Mouse (Mus musculus) left cerebral cortex, postnatal 4 days (tissue): ENCODE measurements around the gene Sptan1. TPM values are rescaled to one million over a fixed set of nuclear protein-coding genes. Genes with fewer than 3 reads are reported as not detected.

Experiments used
- DNase-seq: peaks from one replicate; pipeline ENCODE4 v3.0.0-alpha.2; 2022
- intact Hi-C: fragments of 180-260 bp; cut with DNase I; formaldehyde crosslinking; loops from one replicate; pipeline ENCODE4 v1.15.1; 2025
- total RNA-seq, 2 experiments: library from RNA; stranded (reverse); gene quantifications; 2 replicates each; pipeline ENCODE4 v1.2.3; 2021

Gene Sptan1
- total RNA-seq: 100 to 1,000 TPM; 880 to 916 TPM

GRCm38 (mm10) chr2:29965250-29965843, at the start of gene Sptan1:
Gene Sptan1 (plus strand): TSS chr2:29965560.
- intact Hi-C loops: no loop called here
- peak; percentile 99 for DNase-seq

GRCm38 (mm10) chr2:29917621-29918020, 47.7 kb upstream of the Sptan1 start:
- intact Hi-C loops: no loop called here
- no peak for DNase-seq

GRCm38 (mm10) chr2:29922011-29922410, 43.3 kb upstream of the Sptan1 start:
- DNase-seq: peak; percentile 36
- intact Hi-C loops: no loop called here

GRCm38 (mm10) chr2:29926542-29926941, 38.8 kb upstream of the Sptan1 start:
- intact Hi-C loops: no loop called here
- DNase-seq: no peak

GRCm38 (mm10) chr2:29930506-29930905, 34.9 kb upstream of the Sptan1 start:
- intact Hi-C loops: loop anchor here (10.0 kb wide), 1 partner anchor 374 kb away; no protein-coding TSS in a partner anchor
- peak; percentile 70 for DNase-seq

GRCm38 (mm10) chr2:29931194-29931593, 34.2 kb upstream of the Sptan1 start:
- no peak for DNase-seq
- intact Hi-C loops: loop anchor here (10.0 kb wide), 1 partner anchor 374 kb away; no protein-coding TSS in a partner anchor

- DNase-seq: peak; percentile 97
- intact Hi-C loops: loop anchor here (10.0 kb wide), 1 partner anchor 370 kb away; no protein-coding TSS in a partner anchor
These were observed 30.3 kb upstream of the Sptan1 start, which contains the start of gene Gle1 for GRCm38 (mm10) chr2:29934906-29935599. Gene Gle1 (plus strand): TSS chr2:29935426.

GRCm38 (mm10) chr2:29940073-29940472, 25.3 kb upstream of the Sptan1 start:
- intact Hi-C loops: loop anchor here (10.0 kb wide), 1 partner anchor 75 kb away; no protein-coding TSS in a partner anchor
- DNase-seq: no peak

- DNase-seq: no peak
- intact Hi-C loops: loop anchor here (10.0 kb wide), 1 partner anchor 74 kb away; no protein-coding TSS in a partner anchor
These were observed 24.5 kb upstream of the Sptan1 start for GRCm38 (mm10) chr2:29940826-29941225.

GRCm38 (mm10) chr2:29944723-29945122, 20.6 kb upstream of the Sptan1 start:
- intact Hi-C loops: loop anchor here (10.0 kb wide), 1 partner anchor 70 kb away; no protein-coding TSS in a partner anchor
- DNase-seq: no peak

- intact Hi-C loops: loop anchor here (10.0 kb wide), 1 partner anchor 66 kb away; no protein-coding TSS in a partner anchor
- no peak for DNase-seq
These were observed 16.5 kb upstream of the Sptan1 start for GRCm38 (mm10) chr2:29948896-29949295.

- intact Hi-C loops: no loop called here
- no peak for DNase-seq
These were observed 4.1 kb upstream of the Sptan1 start for GRCm38 (mm10) chr2:29961246-29961645.

GRCm38 (mm10) chr2:29964354-29965249, 758 bp upstream of the Sptan1 start:
- DNase-seq: peak; percentile 54
- intact Hi-C loops: no loop called here

- intact Hi-C loops: no loop called here
- peak; percentile 50 for DNase-seq
These were observed 546 bp downstream of the Sptan1 start for GRCm38 (mm10) chr2:29965906-29966305.

- DNase-seq: no peak
These were observed 1.5 kb downstream of the Sptan1 start for GRCm38 (mm10) chr2:29966826-29967225.

GRCm38 (mm10) chr2:29967768-29968167, 2.4 kb downstream of the Sptan1 start:
- peak; percentile 6 for DNase-seq
- intact Hi-C loops: no loop called here

More at GRCm38 (mm10) chr2:29966826-29967225, 1.5 kb downstream of the Sptan1 start:
- intact Hi-C loops: no loop called here

GRCm38 (mm10) chr2:29968638-29969037, 3.3 kb downstream of the Sptan1 start:
- no peak for DNase-seq
- intact Hi-C loops: no loop called here

- DNase-seq: peak; percentile 45
- intact Hi-C loops: no loop called here
These were observed 6.7 kb downstream of the Sptan1 start for GRCm38 (mm10) chr2:29971838-29972635.

GRCm38 (mm10) chr2:29973525-29973924, 8.2 kb downstream of the Sptan1 start:
- intact Hi-C loops: no loop called here
- DNase-seq: no peak

GRCm38 (mm10) chr2:29977307-29977706, 11.9 kb downstream of the Sptan1 start:
- peak; percentile 23 for DNase-seq
- intact Hi-C loops: no loop called here
